Mouse (Mus musculus) stomach, embryonic 14.5 days (tissue): ENCODE measurements around the gene Zfp661. TPM values are rescaled to one million over a fixed set of nuclear protein-coding genes. Genes with fewer than 3 reads are reported as not detected.
"Not testable (repeated sequence)": the region's sequence is repeated elsewhere in the genome, so short reads cannot be mapped to it uniquely, and the experiment has no call there.

Experiments
- ATAC-seq: fragments of 200-750 bp; cut with Nextera tagmentation; 2 replicates; pipeline ENCODE4 v1.8.0; 2017; ENCODE audit warnings: low read depth, moderate TSS enrichment; ENCODE audit not compliant: insufficient number of reproducible peaks, insufficient read depth, low FRiP score
- H3K27ac ChIP-seq: fragments of 300-500 bp; sonication (generic); 2 replicates; pipeline ENCODE4 v1.5.1; 2014; ENCODE audit warnings: mild to moderate bottlenecking, low read length, moderate library complexity, mixed read lengths
- H3K27me3 ChIP-seq: fragments of 300-500 bp; sonication (generic); 2 replicates; pipeline ENCODE4 v1.6.1; 2014; ENCODE audit warnings: low read length, control low read depth, mixed read lengths; ENCODE audit not compliant: control insufficient read depth, insufficient read depth
- H3K36me3 ChIP-seq: fragments of 300-500 bp; sonication (generic); 2 replicates; pipeline ENCODE4 v1.6.1; 2014; ENCODE audit warnings: mild to moderate bottlenecking, control low read depth, low read length, moderate library complexity, mixed read lengths; ENCODE audit not compliant: control insufficient read depth, insufficient read depth
- H3K4me1 ChIP-seq: fragments of 300-500 bp; sonication (generic); 2 replicates; pipeline ENCODE4 v1.6.1; 2014; ENCODE audit warnings: low read length, control low read depth, mixed read lengths; ENCODE audit not compliant: control insufficient read depth, insufficient read depth
- H3K4me2 ChIP-seq: fragments of 300-500 bp; sonication (generic); replicated peaks from 2 replicates; pipeline ENCODE4 v1.6.1; 2014; ENCODE audit warnings: low read depth, low read length, control low read depth
- H3K4me3 ChIP-seq: fragments of 300-500 bp; sonication (generic); 2 replicates; pipeline ENCODE4 v1.5.1; 2014; ENCODE audit warnings: low read depth, low read length, control low read depth
- H3K9ac ChIP-seq: fragments of 300-500 bp; sonication (generic); replicated peaks from 2 replicates; pipeline ENCODE4 v1.6.1; 2014; ENCODE audit warnings: low read depth, mild to moderate bottlenecking, control low read depth, low read length, moderate library complexity, mixed read lengths
- H3K9me3 ChIP-seq: fragments of 300-500 bp; sonication (generic); 2 replicates; pipeline ENCODE4 v1.6.1; 2016; ENCODE audit warnings: low read depth, low read length, control low read depth; ENCODE audit not compliant: control insufficient read depth
- whole genome bisulfite sequencing: fragments of 180-500 bp; shearing (Covaris S2); extraction: QIAGEN DNeasy Blood & Tissue Kit; methylation state at CpG from one replicate; pipeline ENCODE4 v1.1.7; 2014; 5-methylcytosine and 5-hydroxymethylcytosine counted together
- polyA plus RNA-seq: library from polyadenylated mRNA; unstranded; fragments of >200 nt; fragmentation: Nextera tagmentation; extraction: Ambion mirVana; gene quantifications from 2 replicates; pipeline ENCODE4 v1.2.1, GENCODE M21; 2014

The Zfp661 gene
- polyA plus RNA-seq, 1 experiment from 2014 or later: 5.0 TPM

GRCm38 (mm10) chr2:127619311-127619710, 32.4 kb upstream of the Zfp661 start:
- no peaks in the 10 kb centered on the region for H3K27me3 ChIP-seq
- H3K4me3 ChIP-seq: no peak overlapping the region
- H3K4me2 ChIP-seq: no peak overlapping the region
- 81% methylated on average over 3 of the region's 3 CpGs for WGBS
- no peak overlapping the region for H3K27ac ChIP-seq
- no peaks in the 10 kb centered on the region for H3K4me1 ChIP-seq
- no peak overlapping the region for H3K9ac ChIP-seq
- H3K9me3 ChIP-seq: no peaks in the 10 kb centered on the region
- ATAC-seq: no peak
- H3K36me3 ChIP-seq: no peaks in the 10 kb centered on the region

- Histone ChIP-seq H3K9ac (no peak overlapping the region), H3K27ac (no peak overlapping the region), H3K4me2 (no peak overlapping the region), H3K4me3 (no peak overlapping the region), H3K36me3 (no peaks in the 10 kb centered on the region), H3K9me3 (no peaks in the 10 kb centered on the region), H3K4me1 (no peaks in the 10 kb centered on the region), H3K27me3 (no peaks in the 10 kb centered on the region)
- 93% methylated on average over 4 of the region's 4 CpGs for WGBS
- ATAC-seq: no peak
Observed at GRCm38 (mm10) chr2:127612288-127612687, 25.4 kb upstream of the Zfp661 start.

GRCm38 (mm10) chr2:127611386-127611785, 24.5 kb upstream of the Zfp661 start:
- H3K9me3 ChIP-seq: no peaks in the 10 kb centered on the region
- H3K27ac ChIP-seq: no peak overlapping the region
- no peak overlapping the region for H3K9ac ChIP-seq
- WGBS: 66% methylated on average over 4 of the region's 4 CpGs
- no peaks in the 10 kb centered on the region for H3K4me1 ChIP-seq
- no peaks in the 10 kb centered on the region for H3K27me3 ChIP-seq
- no peak overlapping the region for H3K4me3 ChIP-seq
- no peaks in the 10 kb centered on the region for H3K36me3 ChIP-seq
- H3K4me2 ChIP-seq: no peak overlapping the region
- no peak for ATAC-seq

- 6% methylated on average over 5 of the region's 5 CpGs for WGBS
- Histone ChIP-seq H3K36me3 (peaks cover 14% of the 10 kb centered on the region), H3K9me3 (no peaks in the 10 kb centered on the region), H3K27me3 (no peaks in the 10 kb centered on the region), H3K4me2 (no peak overlapping the region), H3K27ac (no peak overlapping the region), H3K9ac (no peak overlapping the region), H3K4me3 (no peak overlapping the region), H3K4me1 (no peaks in the 10 kb centered on the region)
- no peak; the same call in 1 of the 2 replicates for ATAC-seq
Observed at GRCm38 (mm10) chr2:127608986-127609385, 22.1 kb upstream of the Zfp661 start.

GRCm38 (mm10) chr2:127608234-127608633, 21.3 kb upstream of the Zfp661 start:
- WGBS: 45% methylated on average over 3 of the region's 3 CpGs
- Histone ChIP-seq H3K9ac (no peak overlapping the region), H3K27me3 (no peaks in the 10 kb centered on the region), H3K27ac (no peak overlapping the region), H3K36me3 (peaks cover 16% of the 10 kb centered on the region), H3K4me3 (no peak overlapping the region), H3K9me3 (no peaks in the 10 kb centered on the region), H3K4me1 (no peaks in the 10 kb centered on the region), H3K4me2 (no peak overlapping the region)
- ATAC-seq: no peak

- Histone ChIP-seq H3K4me2 (no peak overlapping the region), H3K4me3 (no peak overlapping the region), H3K9me3 (no peaks in the 10 kb centered on the region), H3K36me3 (peaks cover 36% of the 10 kb centered on the region), H3K27ac (no peak overlapping the region), H3K9ac (no peak overlapping the region), H3K27me3 (no peaks in the 10 kb centered on the region), H3K4me1 (no peaks in the 10 kb centered on the region)
- WGBS: 82% methylated on average over 3 of the region's 3 CpGs
- no peak for ATAC-seq
Observed at GRCm38 (mm10) chr2:127605203-127605602, 18.3 kb upstream of the Zfp661 start.

- not testable (repeated sequence) for H3K4me1 ChIP-seq, H3K4me2 ChIP-seq, H3K9ac ChIP-seq, H3K27ac ChIP-seq, ATAC-seq, H3K4me3 ChIP-seq, H3K9me3 ChIP-seq, H3K27me3 ChIP-seq
- 86% methylated on average over 5 of the region's 8 CpGs for WGBS
- peaks cover 48% of the 10 kb centered on the region for H3K36me3 ChIP-seq
Observed at GRCm38 (mm10) chr2:127603383-127603782, 16.5 kb upstream of the Zfp661 start.

- no peak overlapping the region for H3K27ac ChIP-seq
- ATAC-seq: no peak
- H3K27me3 ChIP-seq: no peaks in the 10 kb centered on the region
- peaks cover 7% of the 10 kb centered on the region for H3K4me1 ChIP-seq
- H3K4me2 ChIP-seq: no peak overlapping the region
- H3K9me3 ChIP-seq: no peaks in the 10 kb centered on the region
- WGBS: 78% methylated on average over 4 of the region's 4 CpGs
- H3K36me3 ChIP-seq: peaks cover 19% of the 10 kb centered on the region
- no peak overlapping the region for H3K4me3 ChIP-seq
- no peak overlapping the region for H3K9ac ChIP-seq
Observed at GRCm38 (mm10) chr2:127590840-127591239, 3.9 kb upstream of the Zfp661 start.

- Histone ChIP-seq H3K4me2 (no peak overlapping the region), H3K27ac (no peak overlapping the region)
- 70% methylated on average over 15 of the region's 15 CpGs for WGBS
Observed at GRCm38 (mm10) chr2:127590204-127590603, 3.3 kb upstream of the Zfp661 start.

More at GRCm38 (mm10) chr2:127590204-127590603, 3.3 kb upstream of the Zfp661 start:
- Histone ChIP-seq H3K9ac (no peak overlapping the region), H3K4me3 (no peak overlapping the region), H3K27me3 (no peaks in the 10 kb centered on the region), H3K9me3 (no peaks in the 10 kb centered on the region), H3K4me1 (peaks cover 7% of the 10 kb centered on the region), H3K36me3 (peaks cover 16% of the 10 kb centered on the region)
- ATAC-seq: no peak
